Mouse (Mus musculus): Measurements from ENCODE around the gene Naxd. TPM values are rescaled to one million over a fixed set of nuclear protein-coding genes. Genes with fewer than 3 reads are reported as not detected.

Gene Naxd
- total and polyA plus RNA-seq, 3 experiments = 39.7 to 57.1 (median 50.1) TPM

DNA sequence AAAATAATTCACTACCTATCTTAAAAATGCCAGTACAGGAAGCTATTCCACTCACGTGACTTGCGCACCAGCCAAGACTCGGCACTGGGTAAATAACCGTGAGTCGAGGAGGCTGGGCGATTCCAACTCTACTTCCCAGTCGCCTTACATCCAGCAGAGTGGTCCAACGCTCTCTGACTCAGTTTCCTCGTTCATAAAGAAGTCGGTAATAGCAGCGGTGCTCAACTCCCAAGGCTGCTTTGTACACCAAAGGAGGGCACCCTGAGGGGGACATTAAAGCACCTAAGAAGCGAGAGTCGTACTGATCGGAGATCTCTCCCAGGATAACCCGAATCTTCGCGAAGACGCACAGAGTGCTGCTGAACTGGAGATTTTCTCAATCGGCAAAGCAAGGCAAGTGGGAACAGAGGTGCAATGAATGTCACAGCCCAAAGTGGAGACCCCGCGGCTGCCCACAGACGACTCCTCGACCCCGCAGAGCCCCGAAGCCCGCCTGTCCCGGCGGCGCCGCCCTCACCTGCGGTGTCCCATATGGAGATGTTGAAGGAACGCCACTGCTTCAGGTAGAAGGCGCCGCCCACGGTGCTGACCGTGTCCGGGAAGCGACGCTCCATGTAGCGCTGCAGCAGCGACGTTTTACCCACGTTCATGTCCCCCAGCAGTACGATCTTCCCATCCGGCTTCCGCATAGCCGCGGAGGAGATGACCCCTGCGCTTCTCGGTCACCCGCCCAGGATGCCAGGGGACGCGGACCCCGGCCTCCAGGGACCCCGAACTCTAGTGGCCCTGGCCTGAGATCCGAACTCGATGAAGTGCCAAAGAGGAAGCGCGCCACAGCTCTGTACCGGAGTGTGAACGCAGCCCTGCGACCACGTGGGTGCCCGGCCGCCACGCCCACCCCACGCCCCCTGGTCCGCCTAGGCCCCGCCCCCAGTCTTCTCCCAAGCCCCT is 19.2 kb upstream of the Naxd start, which contains the start of gene Rab20:
Gene Rab20, minus strand, starts transcription at position 900 of the 951 bp plus-strand sequence.
- H3K27ac ChIP-seq (ENCODE audit: insufficient read depth, low read depth) = no peak within 1 kb of the TSS
- in situ Hi-C loops (cut with MboI; ENCODE audit: low pct_ligation_motif_present, low pct_unique_long_range_greater_than_20kb, low sequenced_read_pairs) = no loop called here
- H3K4me3 ChIP-seq (replicated peaks in 1 of 3; ENCODE audit: low read depth in 2 of 3, low read length in 2 of 3, poor library complexity in 1 of 3) = peak within 1 kb of the TSS; percentile 68 to 80 (median 71)

More for the DNA sequence above, 19.2 kb upstream of the Naxd start, which contains the start of gene Rab20:
- H3K36me3 ChIP-seq (replicated peaks in 1 of 2; ENCODE audit: control insufficient read depth in 1 of 2, insufficient read depth in 1 of 2, low read length in 1 of 2) = peaks cover 0 to 9% of the 10 kb centered on the region in 2 experiments
- H3K4me2 ChIP-seq (ENCODE audit: insufficient read depth, low read depth, poor library complexity, severe bottlenecking) = peak within 1 kb of the TSS; percentile 89
- dilution Hi-C loops (cut with MboI; ENCODE audit: extremely low pct_ligation_motif_present, extremely low pct_unique_long_range_greater_than_20kb, low sequenced_read_pairs) = no loop called here
- peaks cover 37% of the 10 kb centered on the region for H3K27me3 ChIP-seq (replicated peaks)
- no peaks in the 10 kb centered on the region for H3K9me3 ChIP-seq (replicated peaks; ENCODE audit: low read length)
- DNase-seq (ENCODE audit: extremely low read depth) = peak; percentile 61
- H3K4me1 ChIP-seq (ENCODE audit: control insufficient read depth in 1 of 2, insufficient read depth in 2 of 2) = peaks cover 14 to 36% of the 10 kb centered on the region in 2 experiments
- H3K9ac ChIP-seq (ENCODE audit: insufficient read depth, low read depth) = peak within 1 kb of the TSS; percentile 76
- TF ChIP-seq MAZ (IDR thresholded peaks at IDR 0.05; ENCODE audit: low read depth, low read length) (no peak), ZNF384 (IDR thresholded peaks at IDR 0.05; ENCODE audit: low read depth, low read length) (no peak), SIN3A (IDR thresholded peaks at IDR 0.05; ENCODE audit: low read length) (peak; percentile 69), ELF1 (IDR thresholded peaks at IDR 0.05; ENCODE audit: low read depth, low read length) (peak; percentile 56), KAT2A (IDR thresholded peaks at IDR 0.05; ENCODE audit: insufficient replicate concordance, low read length) (no peak), NRF1 (IDR thresholded peaks at IDR 0.05; ENCODE audit: low read depth, low read length) (0 out of 2 replicates have a peak, but pooled peaks have one; percentile 31), IRF4 (IDR thresholded peaks at IDR 0.05; ENCODE audit: low read depth, low read length) (no peak), MEF2A (IDR thresholded peaks at IDR 0.05; ENCODE audit: borderline replicate concordance, low read depth, low read length) (0 out of 2 replicates have a peak, but pooled peaks have one; percentile 43), RAD21 (IDR thresholded peaks at IDR 0.05; ENCODE audit: low read depth, low read length) (no peak), ZMIZ1 (IDR thresholded peaks at IDR 0.05; ENCODE audit: low read depth, low read length) (no peak), NELFE (IDR thresholded peaks at IDR 0.05; ENCODE audit: low read depth, low read length) (peak; percentile 62; the same call in 1 of the 2 replicates), JUN (IDR thresholded peaks at IDR 0.05; ENCODE audit: insufficient read depth, low read depth, low read length) (no peak), MXI1 (IDR thresholded peaks at IDR 0.05; ENCODE audit: low read depth, low read length) (peak; percentile 95), MAX (IDR thresholded peaks at IDR 0.05; ENCODE audit: low read length) (peak; percentile 83), TCF12 (IDR thresholded peaks at IDR 0.05; ENCODE audit: low read depth, low read length) (peak; percentile 58), GABPA (IDR thresholded peaks at IDR 0.05; ENCODE audit: insufficient replicate concordance, low read depth, low read length) (no peak), BHLHE40 (IDR thresholded peaks at IDR 0.05; ENCODE audit: low read depth, low read length) (peak; percentile 97), TBP (conservative IDR thresholded peaks at IDR 0.05; ENCODE audit: low read depth, low read length) (no peak), POLR2A (IDR thresholded peaks at IDR 0.05; ENCODE audit: low read depth, low read length) (peak; percentile 63), CHD1 (IDR thresholded peaks at IDR 0.05; ENCODE audit: low read depth, low read length) (no peak), JUND (conservative IDR thresholded peaks at IDR 0.05; ENCODE audit: low read depth, low read length) (no peak), UBTF (IDR thresholded peaks at IDR 0.05; ENCODE audit: low read depth, low read length) (0 out of 2 replicates have a peak, but pooled peaks have one; percentile 60), ZC3H11A (IDR thresholded peaks at IDR 0.05; ENCODE audit: low read depth, low read length) (no peak), MYC (IDR thresholded peaks at IDR 0.05; ENCODE audit: low read depth, low read length) (no peak), PAX5 (IDR thresholded peaks at IDR 0.05; ENCODE audit: low read length) (no peak), E2F4 (IDR thresholded peaks at IDR 0.05; ENCODE audit: insufficient replicate concordance, low read depth, low read length) (no peak), USF1 (IDR thresholded peaks at IDR 0.05; ENCODE audit: low read depth, low read length) (peak; percentile 77), CHD2 (IDR thresholded peaks at IDR 0.05; ENCODE audit: low read length) (no peak), CTCF (conservative IDR thresholded peaks at IDR 0.05 in 1 of 2, IDR thresholded peaks at IDR 0.05 in 1 of 2; ENCODE audit: low read depth in 2 of 2, low read length in 2 of 2) (no peak), SMC3 (IDR thresholded peaks at IDR 0.05; ENCODE audit: low read depth, low read length) (no peak), RCOR1 (conservative IDR thresholded peaks at IDR 0.05; ENCODE audit: low read depth, low read length) (no peak), USF2 (conservative IDR thresholded peaks at IDR 0.05; ENCODE audit: low read depth, low read length) (peak; percentile 71), MAFK (IDR thresholded peaks at IDR 0.05; ENCODE audit: insufficient replicate concordance, low read length) (no peak), HCFC1 (IDR thresholded peaks at IDR 0.05; ENCODE audit: low read depth, low read length) (no peak; the same call in 1 of the 2 replicates), ETS1 (conservative IDR thresholded peaks at IDR 0.05; ENCODE audit: low read depth, low read length) (no peak; the same call in 1 of the 2 replicates), POLR2AphosphoS2 (IDR thresholded peaks at IDR 0.05; ENCODE audit: low read depth, low read length) (no peak), ZKSCAN1 (IDR thresholded peaks at IDR 0.05; ENCODE audit: borderline replicate concordance, low read depth, low read length) (no peak), EP300 (IDR thresholded peaks at IDR 0.05; ENCODE audit: low read length) (no peak)
- peaks cover 15% of the 10 kb centered on the region; the same call in 1 of the 2 replicates for H3K79me2 ChIP-seq (replicated peaks; ENCODE audit: control insufficient read depth, extremely low read depth, insufficient read depth, poor library complexity, severe bottlenecking)
